Mouse (Mus musculus): ENCODE data around the gene Creb3l2.

DNA sequence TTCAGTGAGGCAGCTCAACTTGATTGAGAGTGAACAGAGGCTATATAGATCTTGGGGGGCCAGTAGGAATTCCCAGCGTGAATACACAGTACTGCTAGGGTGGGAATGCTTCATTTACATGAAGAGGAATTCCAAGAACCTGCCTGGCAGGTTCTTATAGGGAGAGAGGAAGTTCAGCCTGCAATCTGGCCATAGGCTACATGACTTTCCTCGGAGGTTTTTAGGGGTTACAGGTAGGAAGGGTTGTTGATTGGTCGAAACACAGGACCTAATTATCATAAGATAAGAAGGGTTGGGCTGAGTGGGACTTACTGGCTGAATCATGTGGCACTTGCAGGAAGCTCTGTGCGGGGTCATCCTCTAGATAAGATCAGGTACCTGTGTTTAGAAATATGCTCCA, 9.7 kb upstream of the Creb3l2 start:
- TF ChIP-seq CTCF (IDR thresholded peaks at IDR 0.05; ENCODE audit: control insufficient read depth, insufficient read depth, low read length) (no peak), POLR2A (IDR thresholded peaks at IDR 0.05; ENCODE audit: borderline replicate concordance, control insufficient read depth, low read depth, low read length) (no peak)

Measured in bone marrow, adult 2 months (tissue).